Mouse (Mus musculus) midbrain, embryonic 12.5 days (tissue): ENCODE data around the gene Dis3l2. TPM values are rescaled to one million over a fixed set of nuclear protein-coding genes. Genes with fewer than 3 reads are reported as not detected.

Experiments used
- ATAC-seq: fragments of 200-750 bp; cut with Nextera tagmentation; 2 replicates; pipeline ENCODE4 v1.8.0; 2017; ENCODE audit warnings: low read depth, moderate TSS enrichment, moderate library complexity; ENCODE audit not compliant: low FRiP score
- H3K27ac ChIP-seq: fragments of 300-500 bp; sonication (generic); replicated peaks from 2 replicates; pipeline ENCODE4 v1.5.1; 2016; ENCODE audit warnings: mild to moderate bottlenecking
- H3K27me3 ChIP-seq: fragments of 300-500 bp; sonication (generic); 2 replicates; pipeline ENCODE4 v1.6.1; 2016; ENCODE audit warnings: mild to moderate bottlenecking
- H3K36me3 ChIP-seq: fragments of 300-500 bp; sonication (generic); 2 replicates; pipeline ENCODE4 v1.6.1; 2016
- H3K4me1 ChIP-seq: fragments of 300-500 bp; sonication (generic); 2 replicates; pipeline ENCODE4 v1.6.1; 2016
- H3K4me2 ChIP-seq: fragments of 300-500 bp; sonication (generic); replicated peaks from 2 replicates; pipeline ENCODE4 v1.6.1; 2016; ENCODE audit warnings: mild to moderate bottlenecking, moderate library complexity
- H3K4me3 ChIP-seq: fragments of 300-500 bp; sonication (generic); 2 replicates; pipeline ENCODE4 v1.5.1; 2016; ENCODE audit warnings: mild to moderate bottlenecking
- H3K9ac ChIP-seq: fragments of 300-500 bp; sonication (generic); replicated peaks from 2 replicates; pipeline ENCODE4 v1.6.1; 2016; ENCODE audit warnings: mild to moderate bottlenecking, moderate library complexity
- H3K9me3 ChIP-seq: fragments of 300-500 bp; sonication (generic); 2 replicates; pipeline ENCODE4 v1.6.1; 2016; ENCODE audit warnings: mild to moderate bottlenecking
- WGBS: fragments of 180-500 bp; shearing (Covaris S2); methylation state at CpG from one replicate; pipeline ENCODE4 v1.1.7; 2016; 5-methylcytosine and 5-hydroxymethylcytosine counted together
- polyA plus RNA-seq: library from polyadenylated mRNA; unstranded; fragments of >200 nt; fragmentation: Nextera tagmentation; extraction: Ambion mirVana; gene quantifications from 2 replicates; pipeline ENCODE4 v1.2.1, GENCODE M21; 2016

Gene Dis3l2
- polyA plus RNA-seq, 1 experiment from 2014 or later: 37.8 TPM

GRCm38 (mm10) chr1:86858876-86859275, 155.3 kb downstream of the Dis3l2 start:
- Histone ChIP-seq H3K9me3 (no peaks in the 10 kb centered on the region), H3K9ac (no peak overlapping the region), H3K27me3 (no peaks in the 10 kb centered on the region), H3K36me3 (peaks cover 17% of the 10 kb centered on the region), H3K4me3 (no peak overlapping the region), H3K4me1 (no peaks in the 10 kb centered on the region), H3K4me2 (no peak overlapping the region), H3K27ac (no peak overlapping the region)
- 68% methylated on average over 1 of the region's 1 CpGs for WGBS
- ATAC-seq: no peak

GRCm38 (mm10) chr1:86859371-86859770, 155.8 kb downstream of the Dis3l2 start:
- Histone ChIP-seq H3K9ac (no peak overlapping the region), H3K36me3 (peaks cover 17% of the 10 kb centered on the region), H3K4me3 (no peak overlapping the region), H3K27ac (no peak overlapping the region), H3K4me2 (no peak overlapping the region), H3K9me3 (no peaks in the 10 kb centered on the region), H3K4me1 (no peaks in the 10 kb centered on the region), H3K27me3 (no peaks in the 10 kb centered on the region)
- no peak for ATAC-seq
- WGBS: 51% methylated on average over 1 of the region's 1 CpGs

- Histone ChIP-seq H3K27ac (no peak overlapping the region), H3K4me1 (no peaks in the 10 kb centered on the region), H3K4me3 (no peak overlapping the region), H3K9ac (no peak overlapping the region), H3K36me3 (0 out of 2 replicates have a peak, but pooled peaks cover 5% of the 10 kb centered on the region), H3K27me3 (no peaks in the 10 kb centered on the region), H3K9me3 (no peaks in the 10 kb centered on the region), H3K4me2 (no peak overlapping the region)
- no peak for ATAC-seq
- 76% methylated on average over 2 of the region's 2 CpGs for WGBS
Measured at GRCm38 (mm10) chr1:86873745-86874144, 170.1 kb downstream of the Dis3l2 start.

GRCm38 (mm10) chr1:86878743-86879142, 175.1 kb downstream of the Dis3l2 start:
- H3K9ac ChIP-seq: no peak overlapping the region
- H3K27me3 ChIP-seq: no peaks in the 10 kb centered on the region
- no peaks in the 10 kb centered on the region for H3K9me3 ChIP-seq
- 0 out of 2 replicates have a peak, but pooled peaks cover 10% of the 10 kb centered on the region for H3K36me3 ChIP-seq
- no peak overlapping the region for H3K27ac ChIP-seq
- no peak overlapping the region for H3K4me3 ChIP-seq
- H3K4me1 ChIP-seq: no peaks in the 10 kb centered on the region
- H3K4me2 ChIP-seq: no peak overlapping the region
- no peak for ATAC-seq

GRCm38 (mm10) chr1:86879547-86879946, 175.9 kb downstream of the Dis3l2 start:
- WGBS: 93% methylated on average over 2 of the region's 2 CpGs
- no peak overlapping the region for H3K4me3 ChIP-seq
- no peaks in the 10 kb centered on the region for H3K9me3 ChIP-seq
- no peaks in the 10 kb centered on the region for H3K27me3 ChIP-seq
- ATAC-seq: no peak
- H3K27ac ChIP-seq: no peak overlapping the region
- no peak overlapping the region for H3K9ac ChIP-seq
- H3K36me3 ChIP-seq: 0 out of 2 replicates have a peak, but pooled peaks cover 10% of the 10 kb centered on the region
- H3K4me1 ChIP-seq: no peaks in the 10 kb centered on the region
- H3K4me2 ChIP-seq: no peak overlapping the region

- no peaks in the 10 kb centered on the region for H3K4me1 ChIP-seq
- no peak overlapping the region for H3K4me2 ChIP-seq
- H3K9ac ChIP-seq: no peak overlapping the region
- no peak overlapping the region for H3K4me3 ChIP-seq
- no peaks in the 10 kb centered on the region for H3K36me3 ChIP-seq
- no peak for ATAC-seq
- H3K9me3 ChIP-seq: no peaks in the 10 kb centered on the region
- no peak overlapping the region for H3K27ac ChIP-seq
- WGBS: 100% methylated on average over 1 of the region's 1 CpGs
- H3K27me3 ChIP-seq: no peaks in the 10 kb centered on the region
Measured at GRCm38 (mm10) chr1:86887060-86887459, 183.5 kb downstream of the Dis3l2 start.

GRCm38 (mm10) chr1:86912481-86912880, 208.9 kb downstream of the Dis3l2 start:
- 93% methylated on average over 2 of the region's 2 CpGs for WGBS
- no peaks in the 10 kb centered on the region for H3K27me3 ChIP-seq
- ATAC-seq: no peak
- no peak overlapping the region for H3K27ac ChIP-seq
- H3K36me3 ChIP-seq: no peaks in the 10 kb centered on the region
- H3K4me3 ChIP-seq: no peak overlapping the region
- H3K4me2 ChIP-seq: no peak overlapping the region
- no peaks in the 10 kb centered on the region for H3K9me3 ChIP-seq
- H3K9ac ChIP-seq: no peak overlapping the region
- peaks cover 12% of the 10 kb centered on the region for H3K4me1 ChIP-seq

- H3K36me3 ChIP-seq: no peaks in the 10 kb centered on the region
- H3K4me2 ChIP-seq: no peak overlapping the region
- H3K27ac ChIP-seq: no peak overlapping the region
- no peak overlapping the region for H3K4me3 ChIP-seq
- ATAC-seq: no peak
- 93% methylated on average over 3 of the region's 3 CpGs for WGBS
- H3K27me3 ChIP-seq: no peaks in the 10 kb centered on the region
- H3K4me1 ChIP-seq: peaks cover 12% of the 10 kb centered on the region
- no peak overlapping the region for H3K9ac ChIP-seq
- H3K9me3 ChIP-seq: no peaks in the 10 kb centered on the region
Measured at GRCm38 (mm10) chr1:86913896-86914295, 210.3 kb downstream of the Dis3l2 start.

GRCm38 (mm10) chr1:86914697-86915096, 211.1 kb downstream of the Dis3l2 start:
- Histone ChIP-seq H3K36me3 (no peaks in the 10 kb centered on the region), H3K27me3 (no peaks in the 10 kb centered on the region), H3K9ac (no peak overlapping the region), H3K9me3 (no peaks in the 10 kb centered on the region), H3K27ac (no peak overlapping the region), H3K4me3 (no peak overlapping the region), H3K4me2 (no peak overlapping the region), H3K4me1 (peaks cover 12% of the 10 kb centered on the region)
- WGBS: 93% methylated on average over 2 of the region's 2 CpGs
- ATAC-seq: no peak

- no peak overlapping the region for H3K9ac ChIP-seq
- 62% methylated on average over 8 of the region's 8 CpGs for WGBS
- no peak overlapping the region for H3K4me2 ChIP-seq
- H3K4me3 ChIP-seq: no peak overlapping the region
- no peak overlapping the region for H3K27ac ChIP-seq
- no peaks in the 10 kb centered on the region for H3K9me3 ChIP-seq
- ATAC-seq: no peak
- H3K27me3 ChIP-seq: no peaks in the 10 kb centered on the region
- peaks cover 12% of the 10 kb centered on the region for H3K4me1 ChIP-seq
- H3K36me3 ChIP-seq: no peaks in the 10 kb centered on the region
Measured at GRCm38 (mm10) chr1:86916355-86916984, 212.9 kb downstream of the Dis3l2 start.

- no peaks in the 10 kb centered on the region for H3K36me3 ChIP-seq
- 71% methylated on average over 5 of the region's 5 CpGs for WGBS
- no peaks in the 10 kb centered on the region for H3K9me3 ChIP-seq
- no peak overlapping the region for H3K9ac ChIP-seq
- no peak overlapping the region for H3K4me3 ChIP-seq
- no peak for ATAC-seq
- H3K4me1 ChIP-seq: no peaks in the 10 kb centered on the region
- no peaks in the 10 kb centered on the region for H3K27me3 ChIP-seq
- H3K4me2 ChIP-seq: no peak overlapping the region
- no peak overlapping the region for H3K27ac ChIP-seq
Measured at GRCm38 (mm10) chr1:86925776-86926175, 222.2 kb downstream of the Dis3l2 start.

- ATAC-seq: no peak
- 93% methylated on average over 4 of the region's 4 CpGs for WGBS
- H3K4me2 ChIP-seq: no peak overlapping the region
- no peak overlapping the region for H3K27ac ChIP-seq
- no peak overlapping the region for H3K9ac ChIP-seq
- H3K36me3 ChIP-seq: no peaks in the 10 kb centered on the region
- no peaks in the 10 kb centered on the region for H3K4me1 ChIP-seq
- no peak overlapping the region for H3K4me3 ChIP-seq
- no peaks in the 10 kb centered on the region for H3K9me3 ChIP-seq
- H3K27me3 ChIP-seq: no peaks in the 10 kb centered on the region
Measured at GRCm38 (mm10) chr1:86931606-86932379, 228.2 kb downstream of the Dis3l2 start.
